Mouse (Mus musculus) macrophage (primary cell): Measurements from ENCODE around the gene Hoxc12. TPM values are rescaled to one million over a fixed set of nuclear protein-coding genes. Genes with fewer than 3 reads are reported as not detected.

Source experiments
- H3K27ac ChIP-seq: fragments of 350-480 bp; formaldehyde crosslinking; 2 replicates; pipeline ENCODE4 v1.9.0; 2021
- H3K36me3 ChIP-seq: fragments of 350-480 bp; formaldehyde crosslinking; 2 replicates; pipeline ENCODE4 v1.9.0; 2021; ENCODE audit errors: inconsistent target
- H3K4me3 ChIP-seq: fragments of 350-480 bp; formaldehyde crosslinking; 2 replicates; pipeline ENCODE4 v1.9.0; 2021; ENCODE audit errors: inconsistent target
- H3K79me2 ChIP-seq: fragments of 350-480 bp; formaldehyde crosslinking; 2 replicates; pipeline ENCODE4 v1.9.0; 2021; ENCODE audit errors: inconsistent target
- WGBS: methylation state at CpG from one replicate; pipeline ENCODE4 v1.1.7; 2026; ENCODE audit warnings: inconsistent platforms; ENCODE audit not compliant: missing documents; 5-methylcytosine and 5-hydroxymethylcytosine counted together
- polyA plus RNA-seq: library from polyadenylated mRNA; stranded (reverse); fragments of 250-400 nt; gene quantifications from 3 replicates; pipeline ENCODE4 v1.2.4, GENCODE M21; 2018; ENCODE audit warnings: inconsistent platforms

Gene Hoxc12
- polyA plus RNA-seq, 1 experiment from 2014 or later: not detected

- 6% methylated on average over 28 of the region's 30 CpGs for WGBS
- Histone ChIP-seq H3K36me3 (no peaks in the 10 kb centered on the region), H3K27ac (no peak overlapping the region), H3K79me2 (no peaks in the 10 kb centered on the region), H3K4me3 (no peak overlapping the region)
These were observed 29.6 kb downstream of the Hoxc12 start for GRCm38 (mm10) chr15:102965892-102966775.

GRCm38 (mm10) chr15:102966776-102967311 is 30.3 kb downstream of the Hoxc12 start, which contains the start of gene Hoxc10:
Hoxc10 (plus strand) TSS chr15:102966796.
- H3K27ac ChIP-seq: no peak within 1 kb of the TSS
- H3K36me3 ChIP-seq: no peaks in the 10 kb centered on the region
- H3K4me3 ChIP-seq: no peak within 1 kb of the TSS
- WGBS: 10% methylated on average over 26 of the region's 27 CpGs
- H3K79me2 ChIP-seq: no peaks in the 10 kb centered on the region

DNA sequence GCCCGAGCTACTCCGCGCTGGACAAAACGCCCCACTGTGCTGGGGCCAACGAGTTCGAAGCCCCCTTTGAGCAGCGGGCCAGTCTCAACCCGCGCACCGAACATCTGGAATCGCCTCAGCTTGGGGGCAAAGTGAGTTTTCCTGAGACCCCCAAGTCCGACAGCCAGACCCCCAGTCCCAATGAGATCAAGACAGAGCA is 30.7 kb downstream of the Hoxc12 start, which contains the start of gene Hoxc5:
Gene Hoxc5, plus strand, starts transcription at position 132 of the 199 bp plus-strand sequence.
- WGBS: 4% methylated on average over 12 of the region's 12 CpGs
- Histone ChIP-seq H3K27ac (no peak within 1 kb of the TSS), H3K4me3 (no peak within 1 kb of the TSS)

DNA sequence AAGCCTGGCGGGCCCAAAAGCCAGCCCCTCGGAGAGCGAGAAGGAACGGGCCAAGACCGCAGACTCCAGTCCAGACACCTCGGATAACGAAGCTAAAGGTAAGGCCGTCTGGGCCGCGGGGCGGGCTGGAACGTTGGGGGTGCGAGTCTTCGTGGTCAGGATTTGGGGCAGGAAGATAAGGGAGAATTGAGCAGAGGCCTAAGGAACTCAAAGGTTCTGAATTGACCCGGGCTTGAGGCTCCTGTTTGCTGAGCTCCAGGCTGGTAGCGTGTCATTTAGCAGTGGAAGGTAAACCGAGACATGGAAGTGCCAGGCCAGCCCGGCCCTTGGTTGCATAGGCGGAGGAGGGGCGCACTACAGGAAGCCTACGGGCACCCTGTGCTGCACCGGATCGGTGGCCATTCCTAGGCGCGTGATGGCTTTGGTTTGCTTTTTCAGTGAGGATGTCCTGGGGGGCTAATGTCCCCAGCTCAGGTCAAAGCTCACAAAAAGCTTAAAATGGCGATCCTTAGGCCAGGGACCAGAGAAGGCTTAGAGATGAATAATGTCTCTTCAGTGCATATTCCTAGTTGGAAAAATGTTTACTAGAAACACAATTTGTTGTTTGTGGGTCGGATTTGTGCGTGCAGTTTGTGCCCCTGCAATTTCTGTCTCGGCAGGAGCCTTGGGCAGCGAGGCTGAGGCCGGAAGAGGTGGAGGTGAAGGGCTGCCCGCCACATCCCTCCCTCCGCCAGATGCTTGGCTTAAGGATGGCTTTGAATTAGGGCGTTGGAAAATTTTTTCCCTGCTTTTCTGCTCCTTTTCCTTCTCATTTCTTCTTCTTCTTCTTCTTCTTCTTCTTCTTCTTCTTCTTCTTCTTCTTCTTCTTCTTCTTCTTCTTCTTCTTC is 31.2 kb downstream of the Hoxc12 start:
- no peaks in the 10 kb centered on the region for H3K79me2 ChIP-seq
- no peak overlapping the region for H3K4me3 ChIP-seq
- H3K36me3 ChIP-seq: no peaks in the 10 kb centered on the region
- no peak overlapping the region for H3K27ac ChIP-seq
- 10% methylated on average over 34 of the region's 34 CpGs for WGBS

More for the DNA sequence above, 30.7 kb downstream of the Hoxc12 start, which contains the start of gene Hoxc5:
- no peaks in the 10 kb centered on the region for H3K36me3 ChIP-seq
- no peaks in the 10 kb centered on the region for H3K79me2 ChIP-seq

- Histone ChIP-seq H3K4me3 (no peak overlapping the region), H3K27ac (no peak overlapping the region), H3K36me3 (no peaks in the 10 kb centered on the region), H3K79me2 (no peaks in the 10 kb centered on the region)
- 56% methylated on average over 1 of the region's 1 CpGs for WGBS
These were observed 32.7 kb downstream of the Hoxc12 start for GRCm38 (mm10) chr15:102969296-102969695.

DNA sequence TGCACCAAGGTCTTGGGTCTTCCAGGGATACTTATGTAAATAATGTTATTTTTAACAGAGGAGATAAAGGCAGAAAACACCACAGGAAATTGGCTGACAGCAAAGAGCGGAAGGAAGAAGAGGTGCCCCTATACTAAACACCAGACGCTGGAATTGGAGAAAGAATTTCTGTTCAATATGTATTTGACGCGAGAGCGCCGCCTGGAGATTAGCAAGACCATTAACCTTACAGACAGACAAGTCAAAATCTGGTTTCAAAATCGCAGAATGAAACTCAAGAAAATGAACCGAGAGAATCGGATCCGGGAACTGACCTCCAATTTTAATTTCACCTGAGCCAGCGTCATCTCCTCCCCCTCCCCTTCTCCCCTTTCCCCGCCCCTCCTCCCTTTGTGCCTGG is 34.2 kb downstream of the Hoxc12 start:
- Histone ChIP-seq H3K79me2 (no peaks in the 10 kb centered on the region), H3K4me3 (no peak overlapping the region), H3K36me3 (no peaks in the 10 kb centered on the region), H3K27ac (no peak overlapping the region)
- WGBS: 4% methylated on average over 11 of the region's 12 CpGs

GRCm38 (mm10) chr15:102972254-102972653 is 35.7 kb downstream of the Hoxc12 start:
- WGBS: 3% methylated on average over 20 of the region's 21 CpGs
- Histone ChIP-seq H3K4me3 (no peak overlapping the region), H3K27ac (no peak overlapping the region), H3K36me3 (no peaks in the 10 kb centered on the region), H3K79me2 (no peaks in the 10 kb centered on the region)

DNA sequence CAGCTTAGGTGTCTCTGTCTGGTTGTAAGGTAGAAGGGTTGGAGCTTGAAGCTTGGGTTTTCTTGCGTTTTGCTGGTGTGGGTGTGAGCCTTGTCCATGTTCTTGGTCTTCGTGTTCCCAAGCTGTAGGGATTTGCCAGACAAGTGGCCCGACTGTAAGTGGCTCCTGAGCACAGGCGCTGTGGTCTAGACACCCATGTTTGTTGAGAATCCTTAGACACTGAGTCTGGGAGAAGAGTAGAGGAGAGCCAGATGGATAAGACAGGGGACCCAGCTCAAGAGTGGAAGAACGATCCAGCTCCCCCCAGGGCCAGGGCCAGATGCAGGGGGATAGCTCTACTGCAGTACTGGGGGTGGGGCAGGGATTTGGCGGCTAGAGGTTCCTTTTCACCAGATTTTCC is 36.2 kb downstream of the Hoxc12 start:
- 16% methylated on average over 6 of the region's 6 CpGs for WGBS
- Histone ChIP-seq H3K36me3 (no peaks in the 10 kb centered on the region), H3K4me3 (no peak overlapping the region), H3K27ac (no peak overlapping the region), H3K79me2 (no peaks in the 10 kb centered on the region)

DNA sequence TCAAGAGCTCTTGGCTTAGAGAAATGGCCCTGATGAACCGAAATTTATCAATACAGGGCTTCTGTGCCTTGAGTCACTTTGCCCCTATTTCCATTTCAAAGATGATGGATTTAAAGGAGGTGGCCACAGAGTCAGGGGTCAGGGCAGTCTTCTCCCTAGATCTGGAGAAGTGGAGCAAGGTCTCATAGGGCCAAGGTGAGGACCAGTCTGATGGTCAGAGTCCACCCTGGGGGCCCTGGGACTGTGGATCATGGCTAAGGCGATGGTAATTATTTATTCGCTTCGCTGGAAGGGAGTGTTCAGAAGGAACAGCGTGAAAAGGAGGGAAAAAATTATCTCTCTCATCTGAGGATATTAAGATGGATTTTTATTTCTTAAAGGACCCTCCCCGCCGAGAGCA is 38.5 kb downstream of the Hoxc12 start:
- 18% methylated on average over 7 of the region's 7 CpGs for WGBS
- H3K36me3 ChIP-seq: no peaks in the 10 kb centered on the region
- no peak overlapping the region for H3K27ac ChIP-seq
- no peaks in the 10 kb centered on the region for H3K79me2 ChIP-seq
- no peak overlapping the region for H3K4me3 ChIP-seq

DNA sequence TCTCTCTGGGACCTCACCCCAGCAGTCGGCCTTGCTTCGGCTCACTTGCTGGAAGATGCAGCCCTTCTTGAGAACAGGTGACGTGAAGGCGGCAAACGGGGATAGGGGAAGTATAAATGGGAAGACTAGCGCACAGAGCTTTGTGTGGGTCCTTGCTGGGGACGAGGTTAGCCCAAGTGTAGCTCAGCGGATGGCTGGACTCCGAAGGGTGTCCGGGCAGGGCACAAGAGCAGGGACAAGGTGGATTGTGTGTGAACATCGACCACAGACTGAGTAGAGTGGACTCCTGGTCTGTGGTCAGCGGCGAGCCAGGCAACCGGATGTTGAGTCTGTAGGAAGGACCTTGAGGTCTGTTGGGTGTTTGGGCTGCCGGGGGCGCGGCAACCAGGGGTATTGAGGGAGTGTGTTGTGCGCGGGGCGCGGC is 39.1 kb downstream of the Hoxc12 start:
- 3% methylated on average over 21 of the region's 21 CpGs for WGBS

DNA sequence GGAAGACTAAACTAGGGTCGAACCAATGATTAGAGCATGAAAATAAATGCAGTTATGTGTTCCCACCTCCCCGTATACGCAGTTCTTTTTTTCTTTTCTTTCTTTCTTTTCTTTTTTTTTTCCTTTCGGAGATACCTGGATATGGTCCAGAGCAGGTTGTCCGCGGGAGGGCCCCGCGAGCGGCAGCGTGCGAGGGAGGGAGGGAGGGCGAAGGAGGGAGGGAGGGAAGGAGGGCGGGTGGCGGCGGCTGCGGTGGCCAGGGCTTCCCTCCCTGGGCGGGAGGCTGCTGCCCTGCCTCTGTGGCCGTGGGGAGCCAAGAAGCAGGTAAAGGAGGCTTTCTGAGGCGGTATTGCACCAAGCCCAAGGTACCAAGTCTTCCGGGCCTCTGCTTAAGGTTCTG is 39.6 kb downstream of the Hoxc12 start, which contains the start of gene Hoxc9:
Gene Hoxc9, plus strand, starts transcription at position 269 of the 400 bp plus-strand sequence.
- no peak within 1 kb of the TSS for H3K27ac ChIP-seq
- 4% methylated on average over 6 of the region's 20 CpGs for WGBS
- no peaks in the 10 kb centered on the region for H3K36me3 ChIP-seq
- H3K79me2 ChIP-seq: no peaks in the 10 kb centered on the region
- no peak within 1 kb of the TSS for H3K4me3 ChIP-seq

More for the DNA sequence above, 39.1 kb downstream of the Hoxc12 start:
- Histone ChIP-seq H3K79me2 (no peaks in the 10 kb centered on the region), H3K4me3 (no peak overlapping the region), H3K27ac (no peak overlapping the region), H3K36me3 (no peaks in the 10 kb centered on the region)

GRCm38 (mm10) chr15:102976631-102977422 is 40.3 kb downstream of the Hoxc12 start:
- H3K4me3 ChIP-seq: no peak overlapping the region
- H3K79me2 ChIP-seq: no peaks in the 10 kb centered on the region
- no peak overlapping the region for H3K27ac ChIP-seq
- no peaks in the 10 kb centered on the region for H3K36me3 ChIP-seq
- WGBS: 4% methylated on average over 37 of the region's 37 CpGs

DNA sequence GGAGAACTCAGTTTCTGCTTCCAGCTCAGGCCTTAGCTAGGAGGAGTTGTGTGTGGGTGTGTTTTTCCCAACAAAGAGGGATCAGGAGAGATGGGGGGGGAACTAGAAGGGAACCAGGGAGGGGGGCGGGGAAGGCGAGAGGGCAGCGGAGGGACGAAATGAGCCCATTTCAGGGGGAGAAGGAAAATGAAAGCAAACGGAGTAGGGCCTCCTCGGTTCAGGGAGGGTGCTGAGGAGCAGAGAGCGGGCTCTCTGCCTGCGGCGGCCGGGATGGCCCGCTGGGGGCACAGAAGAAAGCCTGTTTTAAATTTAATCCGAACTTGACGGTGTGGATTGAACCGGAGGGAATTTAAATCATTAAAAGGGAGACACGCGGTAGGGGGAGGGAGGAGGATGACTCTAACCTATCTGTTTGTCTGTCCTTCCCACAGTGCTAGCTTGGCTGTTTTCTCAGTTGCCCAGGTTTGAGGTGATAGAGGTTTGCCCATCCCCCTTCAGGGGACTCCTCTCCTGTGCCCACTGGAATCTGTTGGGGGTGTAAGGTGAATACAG is 40.9 kb downstream of the Hoxc12 start:
- H3K79me2 ChIP-seq: no peaks in the 10 kb centered on the region
- H3K4me3 ChIP-seq: no peak overlapping the region
- no peaks in the 10 kb centered on the region for H3K36me3 ChIP-seq
- no peak overlapping the region for H3K27ac ChIP-seq
- WGBS: 22% methylated on average over 16 of the region's 16 CpGs
